Mouse (Mus musculus) CH12.LX (cell line): ENCODE results near the gene Slc16a13.

Experiments used
- EP300 ChIP-seq: IDR thresholded peaks from 2 replicates; pipeline ENCODE4 v1.6.1; 2011; ENCODE audit warnings: low read length, improper control_type of control experiment
- POLR2A ChIP-seq: IDR thresholded peaks from 2 replicates; pipeline ENCODE4 v1.6.1; 2011; ENCODE audit warnings: low read depth, mild to moderate bottlenecking, improper control_type of control experiment, low read length

DNA sequence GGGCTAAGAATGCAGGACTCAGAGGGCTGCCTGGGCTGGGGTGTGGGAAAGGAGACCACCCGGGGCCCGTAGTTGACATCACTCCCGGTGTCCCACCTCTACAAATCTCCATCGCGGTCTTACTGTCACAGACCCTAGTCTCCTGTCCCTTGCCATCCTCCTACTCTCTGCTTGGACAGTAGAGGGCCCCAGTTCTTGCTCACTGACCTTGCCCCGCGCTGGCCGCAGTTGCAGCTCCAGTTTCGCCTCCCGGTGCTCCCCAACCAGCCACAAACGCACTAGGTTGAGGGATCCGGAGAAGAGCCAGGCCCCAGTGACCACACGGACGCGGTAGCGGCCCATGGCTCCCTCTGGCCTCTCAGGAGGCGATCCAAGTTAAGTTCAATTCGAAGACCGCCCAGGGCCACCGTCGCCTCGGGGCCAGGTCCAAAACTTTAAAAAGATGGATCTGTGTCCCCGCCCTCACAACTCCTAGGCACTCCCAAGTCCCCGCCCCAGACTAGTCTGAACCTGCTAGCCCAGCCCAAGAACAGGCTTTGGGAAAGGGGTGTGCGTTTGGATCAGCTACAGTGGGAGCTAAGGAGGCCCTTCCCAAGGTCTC, 34.2 kb upstream of the Slc16a13 start, which contains the start of gene Alox12:
- TF ChIP-seq EP300 (no peak), POLR2A (no peak)
